Mouse (Mus musculus) heart, adult 2 months (tissue): Measurements from ENCODE around the gene Relb.

Experiments used
- CTCF ChIP-seq: fragments of 200-600 bp; IDR thresholded peaks from 2 replicates; pipeline ENCODE4 v1.8.1; 2022; ENCODE audit warnings: antibody characterized with exemption, mild to moderate bottlenecking, moderate library complexity
- EP300 ChIP-seq: fragments of 200-500 bp; IDR thresholded peaks from 2 replicates; pipeline ENCODE4 v1.6.1; 2011; ENCODE audit warnings: low read depth, low read length, control low read depth; ENCODE audit not compliant: insufficient read depth
- POLR2A ChIP-seq: fragments of 200-500 bp; IDR thresholded peaks from 2 replicates; pipeline ENCODE4 v1.6.1; 2011; ENCODE audit warnings: mild to moderate bottlenecking, low read depth, low read length, control low read depth; ENCODE audit not compliant: insufficient read depth

DNA sequence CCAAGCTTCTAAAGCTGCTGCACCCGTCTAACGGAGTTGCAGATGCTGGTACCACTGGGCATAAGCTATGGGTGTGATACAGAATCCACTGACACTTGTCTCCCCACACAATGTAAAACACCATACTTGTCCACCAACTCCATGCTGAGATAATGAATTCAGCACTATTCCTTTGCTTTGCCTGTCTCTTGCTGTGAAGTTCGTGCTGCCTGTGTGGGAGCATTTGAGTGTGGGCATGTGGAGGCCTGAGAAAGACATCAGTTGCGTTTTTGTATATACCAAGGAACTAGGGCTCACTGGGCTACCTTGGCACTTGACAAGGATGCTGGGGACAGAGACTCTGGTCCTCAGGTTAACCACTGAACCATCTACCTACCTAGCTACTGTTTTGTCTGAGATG is 12.0 kb upstream of the Relb start:
- TF ChIP-seq CTCF (no peak), POLR2A (no peak), EP300 (no peak)
